Mouse (Mus musculus): ENCODE data around the gene Csrnp2. TPM values are rescaled to one million over a fixed set of nuclear protein-coding genes. Genes with fewer than 3 reads are reported as not detected.
A peak's percentile ranks its signal among the peaks of the same experiment; 100 is the strongest.
"Not testable (repeated sequence)": the region's sequence is repeated elsewhere in the genome, so short reads cannot be mapped to it uniquely, and the experiment has no call there.

Csrnp2 gene
- polyA plus RNA-seq, 1 experiment from 2014 or later, result 18.0 TPM

GRCm38 (mm10) chr15:100494647-100495046 is 641 bp downstream of the Csrnp2 start:
- DNase-seq, result peak; percentile 72
- peaks cover 28% of the 10 kb centered on the region for H3K4me1 ChIP-seq (ENCODE audit: insufficient read depth)
- H3K27ac ChIP-seq (ENCODE audit: low read depth), result peak overlapping the region; percentile 88
- peak; percentile 79 for ATAC-seq (ENCODE audit: insufficient read depth)
- peak overlapping the region; percentile 91 for H3K4me2 ChIP-seq
- H3K27me3 ChIP-seq (ENCODE audit: insufficient read depth, low read length), result no peaks in the 10 kb centered on the region
- no peaks in the 10 kb centered on the region for H3K9me3 ChIP-seq (ENCODE audit: low read depth, low read length)
- peak overlapping the region; percentile 79 for H3K4me3 ChIP-seq (ENCODE audit: low read depth, low read length)
- 1% methylated on average over 29 of the region's 29 CpGs for WGBS
- H3K36me3 ChIP-seq (ENCODE audit: insufficient read depth), result peaks cover under 1% of the 10 kb centered on the region; the same call in 1 of the 2 replicates
- peak overlapping the region; percentile 91 for H3K9ac ChIP-seq
- TF ChIP-seq CTCF (IDR thresholded peaks at IDR 0.05; ENCODE audit: low read depth), result no peak

GRCm38 (mm10) chr15:100491966-100492365 is 3.3 kb downstream of the Csrnp2 start:
- H3K9me3 ChIP-seq (ENCODE audit: low read depth, low read length), result no peaks in the 10 kb centered on the region
- no peak overlapping the region for H3K4me3 ChIP-seq (ENCODE audit: low read depth, low read length)
- no peak overlapping the region; the same call in 1 of the 2 replicates for H3K4me2 ChIP-seq
- H3K36me3 ChIP-seq (ENCODE audit: insufficient read depth), result peaks cover 26% of the 10 kb centered on the region
- DNase-seq (peak; percentile 74), ATAC-seq (ENCODE audit: insufficient read depth) (no peak)
- whole genome bisulfite sequencing, result 47% methylated on average over 9 of the region's 9 CpGs
- H3K27me3 ChIP-seq (ENCODE audit: insufficient read depth, low read length), result no peaks in the 10 kb centered on the region
- H3K9ac ChIP-seq, result no peak overlapping the region
- H3K27ac ChIP-seq (ENCODE audit: low read depth), result no peak overlapping the region
- H3K4me1 ChIP-seq (ENCODE audit: insufficient read depth), result peaks cover 28% of the 10 kb centered on the region
- no peak for TF ChIP-seq CTCF (IDR thresholded peaks at IDR 0.05; ENCODE audit: low read depth)

- no peaks in the 10 kb centered on the region for H3K9me3 ChIP-seq (ENCODE audit: low read depth, low read length)
- H3K9ac ChIP-seq, result no peak overlapping the region
- 79% methylated on average over 15 of the region's 15 CpGs for WGBS
- TF ChIP-seq CTCF (IDR thresholded peaks at IDR 0.05; ENCODE audit: low read depth), result no peak
- no peak for DNase-seq
- no peak overlapping the region for H3K4me2 ChIP-seq
- H3K4me3 ChIP-seq (ENCODE audit: low read depth, low read length), result no peak overlapping the region
- peaks cover 47% of the 10 kb centered on the region for H3K36me3 ChIP-seq (ENCODE audit: insufficient read depth)
- no peaks in the 10 kb centered on the region for H3K27me3 ChIP-seq (ENCODE audit: insufficient read depth, low read length)
- no peak overlapping the region for H3K27ac ChIP-seq (ENCODE audit: low read depth)
- ATAC-seq (ENCODE audit: insufficient read depth), result no peak
- H3K4me1 ChIP-seq (ENCODE audit: insufficient read depth), result peaks cover 28% of the 10 kb centered on the region
Measured at GRCm38 (mm10) chr15:100489263-100489662, 6.0 kb downstream of the Csrnp2 start.

GRCm38 (mm10) chr15:100488297-100488696 is 7.0 kb downstream of the Csrnp2 start:
- Histone ChIP-seq H3K36me3 (ENCODE audit: insufficient read depth) (peaks cover 56% of the 10 kb centered on the region), H3K4me1 (ENCODE audit: insufficient read depth) (peaks cover 19% of the 10 kb centered on the region)
- H3K27me3 ChIP-seq (ENCODE audit: insufficient read depth, low read length); H3K4me2 ChIP-seq; H3K4me3 ChIP-seq (ENCODE audit: low read depth, low read length); DNase-seq; H3K9ac ChIP-seq; H3K27ac ChIP-seq (ENCODE audit: low read depth); H3K9me3 ChIP-seq (ENCODE audit: low read depth, low read length); ATAC-seq (ENCODE audit: insufficient read depth): not testable (repeated sequence)
- WGBS, result 90% methylated on average over 1 of the region's 1 CpGs

GRCm38 (mm10) chr15:100487050-100487449 is 8.2 kb downstream of the Csrnp2 start:
- 80% methylated on average over 2 of the region's 2 CpGs for WGBS
- Histone ChIP-seq H3K4me1 (ENCODE audit: insufficient read depth) (peaks cover 11% of the 10 kb centered on the region), H3K9me3 (ENCODE audit: low read depth, low read length) (no peaks in the 10 kb centered on the region), H3K4me3 (ENCODE audit: low read depth, low read length) (no peak overlapping the region), H3K27ac (ENCODE audit: low read depth) (0 out of 2 replicates have a peak overlapping the region, but pooled peaks have one; percentile 26), H3K36me3 (ENCODE audit: insufficient read depth) (peaks cover 68% of the 10 kb centered on the region), H3K9ac (no peak overlapping the region), H3K27me3 (ENCODE audit: insufficient read depth, low read length) (no peaks in the 10 kb centered on the region), H3K4me2 (no peak overlapping the region)
- DNase-seq, result no peak
- no peak for ATAC-seq (ENCODE audit: insufficient read depth)
- no peak for TF ChIP-seq CTCF (IDR thresholded peaks at IDR 0.05; ENCODE audit: low read depth)

- DNase-seq (peak; percentile 63), ATAC-seq (ENCODE audit: insufficient read depth) (peak; percentile 54)
- no peak overlapping the region for H3K4me2 ChIP-seq
- 0 out of 2 replicates have a peak overlapping the region, but pooled peaks have one; percentile 6 for H3K27ac ChIP-seq (ENCODE audit: low read depth)
- H3K9me3 ChIP-seq (ENCODE audit: low read depth, low read length), result no peaks in the 10 kb centered on the region
- H3K4me1 ChIP-seq (ENCODE audit: insufficient read depth), result peaks cover 6% of the 10 kb centered on the region; the same call in 1 of the 2 replicates
- H3K36me3 ChIP-seq (ENCODE audit: insufficient read depth), result peaks cover 74% of the 10 kb centered on the region
- no peak for TF ChIP-seq CTCF (IDR thresholded peaks at IDR 0.05; ENCODE audit: low read depth)
- WGBS, result 19% methylated on average over 7 of the region's 7 CpGs
- H3K4me3 ChIP-seq (ENCODE audit: low read depth, low read length), result no peak overlapping the region
- no peak overlapping the region for H3K9ac ChIP-seq
- H3K27me3 ChIP-seq (ENCODE audit: insufficient read depth, low read length), result no peaks in the 10 kb centered on the region
Measured at GRCm38 (mm10) chr15:100486450-100486849, 8.8 kb downstream of the Csrnp2 start.

- H3K4me1 ChIP-seq (ENCODE audit: insufficient read depth), result peaks cover 5% of the 10 kb centered on the region; the same call in 1 of the 2 replicates
- no peaks in the 10 kb centered on the region for H3K27me3 ChIP-seq (ENCODE audit: insufficient read depth, low read length)
- 73% methylated on average over 3 of the region's 3 CpGs for WGBS
- H3K9me3 ChIP-seq (ENCODE audit: low read depth, low read length), result no peaks in the 10 kb centered on the region
- ATAC-seq (ENCODE audit: insufficient read depth) (no peak), DNase-seq (no peak)
- no peak overlapping the region for H3K4me2 ChIP-seq
- TF ChIP-seq CTCF (IDR thresholded peaks at IDR 0.05; ENCODE audit: low read depth), result no peak
- H3K27ac ChIP-seq (ENCODE audit: low read depth), result no peak overlapping the region
- H3K9ac ChIP-seq, result no peak overlapping the region
- H3K36me3 ChIP-seq (ENCODE audit: insufficient read depth), result peaks cover 82% of the 10 kb centered on the region
- no peak overlapping the region for H3K4me3 ChIP-seq (ENCODE audit: low read depth, low read length)
Measured at GRCm38 (mm10) chr15:100485576-100485975, 9.7 kb downstream of the Csrnp2 start.
